Mouse (Mus musculus): ENCODE measurements around the gene Rnf212b.

DNA sequence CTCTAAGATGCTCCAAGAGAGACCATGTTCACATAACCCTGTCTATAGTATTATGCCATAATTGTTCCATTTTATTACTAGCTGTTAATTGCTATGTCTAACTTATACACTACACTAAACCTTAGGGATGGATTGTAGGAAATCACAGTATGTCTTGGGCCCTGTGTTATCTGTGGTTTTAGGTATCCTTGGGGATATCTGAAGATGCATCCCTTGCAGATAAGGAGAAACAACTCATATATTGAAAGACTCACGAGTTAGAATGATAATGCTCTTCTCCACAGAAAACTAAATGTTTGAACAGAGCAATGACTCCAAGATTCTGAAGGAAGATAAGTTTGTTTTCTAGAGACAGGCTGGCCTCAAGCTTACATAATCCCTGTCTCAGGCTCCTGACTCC lies 20.6 kb upstream of the Rnf212b start:
- TF ChIP-seq POLR2A (IDR thresholded peaks at IDR 0.05; ENCODE audit: extremely low read depth, insufficient read depth, low read length) (no peak), CTCF (IDR thresholded peaks at IDR 0.05; ENCODE audit: low read depth, low read length) (no peak)
